Mouse (Mus musculus) heart, embryonic 16.5 days (tissue): ENCODE data around the gene Arid4b. TPM values are rescaled to one million over a fixed set of nuclear protein-coding genes. Genes with fewer than 3 reads are reported as not detected.

Source experiments
- ATAC-seq: fragments of 200-750 bp; cut with Nextera tagmentation; replicated peaks from 2 replicates; pipeline ENCODE4 v1.8.0; 2017; ENCODE audit warnings: moderate number of reproducible peaks; ENCODE audit not compliant: insufficient read depth, low FRiP score; ENCODE audit errors: extremely low read depth
- H3K27ac ChIP-seq: fragments of 300-500 bp; sonication (generic); 2 replicates; pipeline ENCODE4 v1.5.1; 2014; ENCODE audit warnings: mild to moderate bottlenecking, low read length, control low read depth, moderate library complexity
- H3K27me3 ChIP-seq: fragments of 300-500 bp; sonication (generic); 2 replicates; pipeline ENCODE4 v1.6.1; 2014; ENCODE audit warnings: low read length, mixed read lengths; ENCODE audit not compliant: control insufficient read depth, insufficient read depth
- H3K36me3 ChIP-seq: fragments of 300-500 bp; sonication (generic); 2 replicates; pipeline ENCODE4 v1.6.1; 2014; ENCODE audit not compliant: control insufficient read depth, insufficient read depth
- H3K4me1 ChIP-seq: fragments of 300-500 bp; sonication (generic); 2 replicates; pipeline ENCODE4 v1.6.1; 2014; ENCODE audit warnings: low read length, mixed read lengths; ENCODE audit not compliant: control insufficient read depth, insufficient read depth
- H3K4me2 ChIP-seq: fragments of 300-500 bp; sonication (generic); 2 replicates; pipeline ENCODE4 v1.6.1; 2014; ENCODE audit warnings: low read depth, mild to moderate bottlenecking, control low read depth, low read length
- H3K4me3 ChIP-seq: fragments of 300-500 bp; sonication (generic); 2 replicates; pipeline ENCODE4 v1.5.1; 2014; ENCODE audit warnings: mild to moderate bottlenecking, control low read depth, low read length
- H3K9ac ChIP-seq: fragments of 300-500 bp; sonication (generic); 2 replicates; pipeline ENCODE4 v1.6.1; 2014; ENCODE audit warnings: low read length, control low read depth
- H3K9me3 ChIP-seq: fragments of 300-500 bp; sonication (generic); replicated peaks from 2 replicates; pipeline ENCODE4 v1.6.1; 2016; ENCODE audit warnings: low read length; ENCODE audit not compliant: control insufficient read depth
- WGBS: fragments of 180-500 bp; shearing (Covaris S2); extraction: QIAGEN DNeasy Blood & Tissue Kit; methylation state at CpG from one replicate; pipeline ENCODE4 v1.1.7; 2014; 5-methylcytosine and 5-hydroxymethylcytosine counted together
- polyA plus RNA-seq: library from polyadenylated mRNA; unstranded; fragments of >200 nt; fragmentation: Nextera tagmentation; extraction: Ambion mirVana; gene quantifications from 2 replicates; pipeline ENCODE4 v1.2.1, GENCODE M21; 2015

Arid4b gene
- polyA plus RNA-seq, 1 experiment from 2014 or later = 46.7 TPM

DNA sequence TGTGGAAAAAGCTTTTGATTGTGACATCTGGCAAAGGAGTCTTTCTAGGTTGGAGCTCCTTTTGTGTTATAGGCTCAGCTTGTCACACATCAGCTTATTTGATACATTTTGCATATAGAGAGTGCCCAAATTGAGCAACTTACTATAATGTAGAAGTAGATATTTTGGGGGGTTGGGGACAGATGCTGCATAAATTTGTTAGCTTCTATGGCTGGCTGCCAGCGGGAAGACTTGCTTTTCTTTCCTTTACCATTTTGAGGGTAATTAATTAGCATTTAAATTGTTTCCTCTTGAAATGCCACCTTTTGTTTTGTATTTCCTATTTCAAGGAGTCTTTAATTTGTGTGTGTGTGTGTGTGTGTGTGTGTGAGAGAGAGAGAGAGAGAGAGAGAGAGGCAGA, 68.6 kb downstream of the Arid4b start:
- peaks cover 12% of the 10 kb centered on the region; the same call in 1 of the 2 replicates for H3K36me3 ChIP-seq
- 80% methylated on average over 1 of the region's 1 CpGs for WGBS

DNA sequence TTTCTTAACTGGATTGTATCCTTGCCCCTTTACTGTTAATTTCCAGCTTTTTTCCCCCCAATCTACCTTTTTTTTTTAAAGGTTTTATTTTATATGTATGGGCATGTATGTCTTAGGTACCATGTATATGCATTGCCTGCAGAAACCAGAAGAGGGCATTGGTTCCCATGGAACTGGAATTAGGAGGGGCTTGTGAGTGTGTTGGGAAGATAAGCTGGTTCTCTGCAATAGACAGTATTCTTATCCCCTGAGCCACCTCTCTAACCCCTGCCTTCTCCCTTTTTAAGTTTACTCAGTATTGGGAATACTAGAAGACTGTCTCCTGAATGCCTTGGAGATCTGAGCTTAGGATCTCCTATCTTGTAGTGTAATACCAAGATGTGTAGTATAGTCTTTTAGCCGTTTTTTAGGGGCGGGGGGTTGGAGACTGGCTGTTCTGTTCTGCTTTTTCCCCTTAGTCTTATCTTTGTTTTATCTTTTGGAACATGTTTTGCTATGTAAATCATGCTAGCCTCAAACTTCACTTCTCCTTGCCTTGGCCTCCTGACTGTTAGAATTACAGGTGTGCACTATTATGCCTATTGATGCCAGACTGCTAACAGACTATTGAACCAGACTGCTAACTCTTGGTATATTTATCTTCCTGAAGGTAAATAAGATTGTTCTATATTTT, 79.4 kb downstream of the Arid4b start:
- no peak overlapping the region for H3K4me2 ChIP-seq
- no peak overlapping the region for H3K4me3 ChIP-seq
- ATAC-seq = no peak

More for the DNA sequence above, 68.6 kb downstream of the Arid4b start:
- ATAC-seq = no peak
- no peaks in the 10 kb centered on the region for H3K27me3 ChIP-seq
- no peak overlapping the region for H3K4me2 ChIP-seq
- H3K9me3 ChIP-seq = no peaks in the 10 kb centered on the region
- no peak overlapping the region for H3K4me3 ChIP-seq
- H3K4me1 ChIP-seq = no peaks in the 10 kb centered on the region
- no peak overlapping the region for H3K27ac ChIP-seq
- no peak overlapping the region for H3K9ac ChIP-seq

GRCm38 (mm10) chr13:14177989-14178388, 115.0 kb downstream of the Arid4b start:
- 84% methylated on average over 1 of the region's 1 CpGs for WGBS
- Histone ChIP-seq H3K27me3 (no peaks in the 10 kb centered on the region), H3K36me3 (0 out of 2 replicates have a peak, but pooled peaks cover 2% of the 10 kb centered on the region), H3K4me1 (no peaks in the 10 kb centered on the region), H3K9me3 (no peaks in the 10 kb centered on the region), H3K9ac (no peak overlapping the region), H3K27ac (no peak overlapping the region), H3K4me3 (no peak overlapping the region), H3K4me2 (no peak overlapping the region)
- no peak; the same call in 1 of the 2 replicates for ATAC-seq

More for the DNA sequence above, 79.4 kb downstream of the Arid4b start:
- Histone ChIP-seq H3K4me1 (no peaks in the 10 kb centered on the region), H3K9me3 (no peaks in the 10 kb centered on the region), H3K9ac (no peak overlapping the region), H3K36me3 (0 out of 2 replicates have a peak, but pooled peaks cover 4% of the 10 kb centered on the region), H3K27me3 (no peaks in the 10 kb centered on the region), H3K27ac (no peak overlapping the region)
- 92% methylated on average over 2 of the region's 2 CpGs for WGBS

DNA sequence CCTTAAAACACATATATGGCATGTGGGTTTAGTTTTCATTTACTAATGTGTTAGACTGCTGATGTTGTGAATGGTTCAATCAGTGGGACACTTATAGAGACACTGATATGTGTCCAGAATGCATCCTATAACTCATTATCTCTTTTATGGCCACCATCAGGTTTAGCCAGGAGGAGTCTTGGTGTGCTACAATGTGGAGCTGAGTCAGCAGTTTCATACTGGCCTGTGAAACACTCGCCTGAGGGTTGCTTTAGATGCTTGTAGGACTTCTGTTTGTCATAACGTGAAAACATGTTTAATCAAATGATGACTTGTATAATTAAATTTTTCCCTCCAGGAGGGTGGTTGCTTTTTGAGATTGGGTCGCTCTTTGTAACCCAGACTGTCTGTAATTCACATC, 116.6 kb downstream of the Arid4b start:
- Histone ChIP-seq H3K27me3 (no peaks in the 10 kb centered on the region), H3K4me2 (no peak overlapping the region), H3K9ac (no peak overlapping the region), H3K4me3 (no peak overlapping the region), H3K36me3 (peaks cover 7% of the 10 kb centered on the region; the same call in 1 of the 2 replicates), H3K9me3 (no peaks in the 10 kb centered on the region), H3K4me1 (no peaks in the 10 kb centered on the region), H3K27ac (no peak overlapping the region)
- 87% methylated on average over 3 of the region's 3 CpGs for WGBS
- ATAC-seq = no peak

DNA sequence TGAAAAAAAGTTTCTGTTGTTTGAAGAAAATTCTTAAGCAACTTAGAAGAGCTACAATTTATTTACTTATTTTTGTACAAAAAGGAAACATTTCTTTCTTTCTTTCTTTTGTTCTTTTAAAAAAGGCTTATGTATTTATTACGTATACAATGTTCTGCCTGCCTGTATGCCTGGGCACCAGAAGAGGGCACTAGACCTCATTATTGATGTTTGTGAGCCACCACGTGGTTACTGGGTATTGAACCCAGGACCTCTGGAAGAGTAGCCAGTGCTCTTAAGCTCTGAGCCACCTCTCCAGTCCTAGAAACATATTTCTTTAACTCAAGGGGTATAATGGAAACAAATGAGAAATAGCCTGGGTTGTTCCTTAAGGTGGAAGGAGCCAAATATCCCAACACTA, 182.9 kb downstream of the Arid4b start:
- H3K27ac ChIP-seq = no peak overlapping the region

More for the DNA sequence above, 182.9 kb downstream of the Arid4b start:
- H3K4me3 ChIP-seq = no peak overlapping the region
- WGBS = 54% methylated on average over 2 of the region's 2 CpGs
- ATAC-seq = no peak
- H3K9ac ChIP-seq = no peak overlapping the region
- H3K36me3 ChIP-seq = no peaks in the 10 kb centered on the region
- H3K9me3 ChIP-seq = no peaks in the 10 kb centered on the region
- no peaks in the 10 kb centered on the region for H3K27me3 ChIP-seq
- H3K4me2 ChIP-seq = no peak overlapping the region
- H3K4me1 ChIP-seq = no peaks in the 10 kb centered on the region

Other genes starting within 250 kb of the Arid4b start
- gene B3galnt2, start 108.8 kb upstream of the Arid4b start, polyA plus RNA-seq = 20.9 and 21.4 TPM in 2 replicates
- 35.4 and 39.4 TPM in 2 replicates for gene Tbce, start 23.6 kb upstream of the Arid4b start, polyA plus RNA-seq
- gene Ggps1, start 256 bp downstream of the Arid4b start, polyA plus RNA-seq = 38.0 and 43.8 TPM in 2 replicates